Mouse (Mus musculus): ENCODE measurements around the gene Kctd19. TPM values are rescaled to one million over a fixed set of nuclear protein-coding genes. Genes with fewer than 3 reads are reported as not detected.
A peak's percentile ranks its signal among the peaks of the same experiment; 100 is the strongest.

The Kctd19 gene
- polyA plus RNA-seq, 1 experiment from 2014 or later, result not detected

- Histone ChIP-seq H3K36me3 (ENCODE audit: control insufficient read depth, insufficient read depth) (no peaks in the 10 kb centered on the region), H3K9me3 (ENCODE audit: control insufficient read depth, low read length) (no peaks in the 10 kb centered on the region), H3K4me3 (replicated peaks; ENCODE audit: low read length) (no peak overlapping the region), H3K4me1 (replicated peaks; ENCODE audit: control insufficient read depth, insufficient read depth, low read length) (peaks cover 5% of the 10 kb centered on the region; the same call in 1 of the 2 replicates), H3K27me3 (replicated peaks; ENCODE audit: control insufficient read depth, insufficient read depth, low read length) (no peaks in the 10 kb centered on the region), H3K27ac (ENCODE audit: low read length) (no peak overlapping the region), H3K4me2 (ENCODE audit: low read length) (no peak overlapping the region), H3K9ac (replicated peaks; ENCODE audit: low read depth, low read length) (no peak overlapping the region)
- no peak for ATAC-seq
- 51% methylated on average over 19 of the region's 19 CpGs for WGBS
Measured at GRCm38 (mm10) chr8:105378673-105379072, 34.6 kb downstream of the Kctd19 start.

- Histone ChIP-seq H3K36me3 (ENCODE audit: control insufficient read depth, insufficient read depth) (no peaks in the 10 kb centered on the region), H3K9me3 (ENCODE audit: control insufficient read depth, low read length) (no peaks in the 10 kb centered on the region), H3K4me2 (ENCODE audit: low read length) (peak overlapping the region; percentile 37), H3K4me1 (replicated peaks; ENCODE audit: control insufficient read depth, insufficient read depth, low read length) (peaks cover 5% of the 10 kb centered on the region; the same call in 1 of the 2 replicates), H3K27me3 (replicated peaks; ENCODE audit: control insufficient read depth, insufficient read depth, low read length) (no peaks in the 10 kb centered on the region), H3K9ac (replicated peaks; ENCODE audit: low read depth, low read length) (no peak overlapping the region; the same call in 1 of the 2 replicates), H3K4me3 (replicated peaks; ENCODE audit: low read length) (no peak overlapping the region), H3K27ac (ENCODE audit: low read length) (no peak overlapping the region)
- no peak for ATAC-seq
- WGBS, result 29% methylated on average over 32 of the region's 33 CpGs
Measured at GRCm38 (mm10) chr8:105374513-105374966, 38.8 kb downstream of the Kctd19 start.

GRCm38 (mm10) chr8:105373032-105373431 lies 40.3 kb downstream of the Kctd19 start, which contains the start of gene Plekhg4:
TSS of gene Plekhg4 (plus strand) at chr8:105373274.
- no peak for ATAC-seq
- H3K9ac ChIP-seq (replicated peaks; ENCODE audit: low read depth, low read length), result no peak within 1 kb of the TSS
- H3K9me3 ChIP-seq (ENCODE audit: control insufficient read depth, low read length), result no peaks in the 10 kb centered on the region
- H3K4me3 ChIP-seq (replicated peaks; ENCODE audit: low read length), result no peak within 1 kb of the TSS
- no peaks in the 10 kb centered on the region for H3K27me3 ChIP-seq (replicated peaks; ENCODE audit: control insufficient read depth, insufficient read depth, low read length)
- H3K27ac ChIP-seq (ENCODE audit: low read length), result no peak within 1 kb of the TSS
- no peaks in the 10 kb centered on the region for H3K36me3 ChIP-seq (ENCODE audit: control insufficient read depth, insufficient read depth)
- H3K4me1 ChIP-seq (replicated peaks; ENCODE audit: control insufficient read depth, insufficient read depth, low read length), result no peaks in the 10 kb centered on the region; the same call in 1 of the 2 replicates
- no peak within 1 kb of the TSS for H3K4me2 ChIP-seq (ENCODE audit: low read length)
- WGBS, result 73% methylated on average over 2 of the region's 2 CpGs

- Histone ChIP-seq H3K27me3 (replicated peaks; ENCODE audit: control insufficient read depth, insufficient read depth, low read length) (no peaks in the 10 kb centered on the region), H3K4me1 (replicated peaks; ENCODE audit: control insufficient read depth, insufficient read depth, low read length) (no peaks in the 10 kb centered on the region; the same call in 1 of the 2 replicates), H3K27ac (ENCODE audit: low read length) (no peak overlapping the region), H3K4me3 (replicated peaks; ENCODE audit: low read length) (no peak overlapping the region), H3K4me2 (ENCODE audit: low read length) (no peak overlapping the region), H3K9me3 (ENCODE audit: control insufficient read depth, low read length) (no peaks in the 10 kb centered on the region), H3K9ac (replicated peaks; ENCODE audit: low read depth, low read length) (no peak overlapping the region), H3K36me3 (ENCODE audit: control insufficient read depth, insufficient read depth) (no peaks in the 10 kb centered on the region)
- 77% methylated on average over 9 of the region's 9 CpGs for WGBS
- no peak for ATAC-seq
Measured at GRCm38 (mm10) chr8:105372473-105372872, 40.8 kb downstream of the Kctd19 start.

- Histone ChIP-seq H3K36me3 (ENCODE audit: control insufficient read depth, insufficient read depth) (peaks cover 3% of the 10 kb centered on the region; the same call in 1 of the 2 replicates), H3K9me3 (ENCODE audit: control insufficient read depth, low read length) (no peaks in the 10 kb centered on the region), H3K27me3 (replicated peaks; ENCODE audit: control insufficient read depth, insufficient read depth, low read length) (no peaks in the 10 kb centered on the region), H3K4me3 (replicated peaks; ENCODE audit: low read length) (no peak overlapping the region), H3K4me1 (replicated peaks; ENCODE audit: control insufficient read depth, insufficient read depth, low read length) (no peaks in the 10 kb centered on the region), H3K27ac (ENCODE audit: low read length) (no peak overlapping the region), H3K9ac (replicated peaks; ENCODE audit: low read depth, low read length) (no peak overlapping the region), H3K4me2 (ENCODE audit: low read length) (no peak overlapping the region)
- ATAC-seq, result no peak
- WGBS, result 79% methylated on average over 2 of the region's 2 CpGs
Measured at GRCm38 (mm10) chr8:105367107-105367506, 46.2 kb downstream of the Kctd19 start.

- H3K4me1 ChIP-seq (replicated peaks; ENCODE audit: control insufficient read depth, insufficient read depth, low read length), result no peaks in the 10 kb centered on the region
- no peak overlapping the region for H3K4me2 ChIP-seq (ENCODE audit: low read length)
- no peak for ATAC-seq
- no peak overlapping the region for H3K27ac ChIP-seq (ENCODE audit: low read length)
- H3K36me3 ChIP-seq (ENCODE audit: control insufficient read depth, insufficient read depth), result peaks cover 3% of the 10 kb centered on the region; the same call in 1 of the 2 replicates
- H3K4me3 ChIP-seq (replicated peaks; ENCODE audit: low read length), result no peak overlapping the region
- H3K27me3 ChIP-seq (replicated peaks; ENCODE audit: control insufficient read depth, insufficient read depth, low read length), result no peaks in the 10 kb centered on the region
- no peak overlapping the region for H3K9ac ChIP-seq (replicated peaks; ENCODE audit: low read depth, low read length)
- WGBS, result 71% methylated on average over 12 of the region's 12 CpGs
- no peaks in the 10 kb centered on the region for H3K9me3 ChIP-seq (ENCODE audit: control insufficient read depth, low read length)
Measured at GRCm38 (mm10) chr8:105361751-105362702, 51.3 kb downstream of the Kctd19 start.

- Histone ChIP-seq H3K27me3 (replicated peaks; ENCODE audit: control insufficient read depth, insufficient read depth, low read length) (no peaks in the 10 kb centered on the region), H3K9me3 (ENCODE audit: control insufficient read depth, low read length) (no peaks in the 10 kb centered on the region), H3K27ac (ENCODE audit: low read length) (no peak overlapping the region), H3K4me3 (replicated peaks; ENCODE audit: low read length) (no peak overlapping the region), H3K36me3 (ENCODE audit: control insufficient read depth, insufficient read depth) (peaks cover 8% of the 10 kb centered on the region), H3K4me1 (replicated peaks; ENCODE audit: control insufficient read depth, insufficient read depth, low read length) (no peaks in the 10 kb centered on the region), H3K4me2 (ENCODE audit: low read length) (no peak overlapping the region), H3K9ac (replicated peaks; ENCODE audit: low read depth, low read length) (no peak overlapping the region)
- WGBS, result 48% methylated on average over 4 of the region's 4 CpGs
- ATAC-seq, result peak; percentile 26; the same call in 1 of the 2 replicates
Measured at GRCm38 (mm10) chr8:105359646-105360045, 53.7 kb downstream of the Kctd19 start.

GRCm38 (mm10) chr8:105359208-105359607 lies 54.1 kb downstream of the Kctd19 start:
- H3K4me3 ChIP-seq (replicated peaks; ENCODE audit: low read length), result no peak overlapping the region
- no peak overlapping the region for H3K9ac ChIP-seq (replicated peaks; ENCODE audit: low read depth, low read length)
- no peaks in the 10 kb centered on the region for H3K9me3 ChIP-seq (ENCODE audit: control insufficient read depth, low read length)
- no peak for ATAC-seq
- no peaks in the 10 kb centered on the region for H3K4me1 ChIP-seq (replicated peaks; ENCODE audit: control insufficient read depth, insufficient read depth, low read length)
- whole genome bisulfite sequencing, result 82% methylated on average over 15 of the region's 15 CpGs
- H3K36me3 ChIP-seq (ENCODE audit: control insufficient read depth, insufficient read depth), result peaks cover 4% of the 10 kb centered on the region; the same call in 1 of the 2 replicates
- H3K27me3 ChIP-seq (replicated peaks; ENCODE audit: control insufficient read depth, insufficient read depth, low read length), result no peaks in the 10 kb centered on the region
- no peak overlapping the region for H3K4me2 ChIP-seq (ENCODE audit: low read length)
- no peak overlapping the region for H3K27ac ChIP-seq (ENCODE audit: low read length)

- no peak overlapping the region for H3K27ac ChIP-seq (ENCODE audit: low read length)
- 87% methylated on average over 14 of the region's 14 CpGs for WGBS
- no peak overlapping the region for H3K4me3 ChIP-seq (replicated peaks; ENCODE audit: low read length)
- ATAC-seq, result no peak
- no peak overlapping the region for H3K9ac ChIP-seq (replicated peaks; ENCODE audit: low read depth, low read length)
- no peaks in the 10 kb centered on the region for H3K9me3 ChIP-seq (ENCODE audit: control insufficient read depth, low read length)
- no peaks in the 10 kb centered on the region for H3K4me1 ChIP-seq (replicated peaks; ENCODE audit: control insufficient read depth, insufficient read depth, low read length)
- peaks cover 4% of the 10 kb centered on the region; the same call in 1 of the 2 replicates for H3K36me3 ChIP-seq (ENCODE audit: control insufficient read depth, insufficient read depth)
- H3K27me3 ChIP-seq (replicated peaks; ENCODE audit: control insufficient read depth, insufficient read depth, low read length), result no peaks in the 10 kb centered on the region
- no peak overlapping the region for H3K4me2 ChIP-seq (ENCODE audit: low read length)
Measured at GRCm38 (mm10) chr8:105356681-105357080, 56.6 kb downstream of the Kctd19 start.
